Comparison of ENCODE assay signal across 8 mouse cellular contexts in the genomic region with DNA sequence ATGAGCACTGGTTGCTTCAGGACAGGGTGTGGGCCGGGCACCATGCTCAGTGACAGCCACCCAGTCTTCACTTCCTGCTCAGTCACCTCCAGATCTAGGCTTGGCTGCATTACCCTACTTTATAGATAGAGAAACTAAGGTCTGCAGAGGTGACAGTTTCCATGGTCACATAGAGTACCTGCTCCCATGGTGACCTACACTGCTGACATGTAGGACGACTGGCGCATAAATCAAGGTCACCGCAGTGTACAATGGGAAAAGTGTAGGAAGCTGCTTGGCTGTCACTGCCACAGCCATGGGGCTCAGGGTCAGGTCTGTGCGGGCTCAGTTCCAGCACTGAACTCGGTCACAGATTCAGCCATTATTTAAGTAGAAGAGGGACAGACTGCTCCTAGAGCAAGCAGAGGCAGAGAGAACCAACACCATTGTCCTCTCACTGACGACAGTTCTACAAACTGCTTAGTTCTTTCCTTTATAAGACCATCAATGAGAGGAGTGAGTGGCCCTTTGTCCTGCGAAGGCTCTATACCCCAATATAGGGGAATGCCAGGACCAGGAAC.
A peak's percentile ranks its signal among the peaks of the same experiment; 100 is the strongest.
DNase-seq lines count a peak whose midpoint lies in the region; ATAC-seq lines count a peak whose summit lies in the region.

No protein-coding gene starts in this region.

- WGBS in lung, embryonic 16.5 days = 38% methylated on average over 8 of the region's 8 CpGs
- 25% methylated on average over 8 of the region's 8 CpGs for WGBS in forebrain, embryonic 14.5 days

- no peaks in the 10 kb centered on the region for H3K9me3 ChIP-seq in lung, embryonic 16.5 days (ENCODE audit: control insufficient read depth, low read length)
- H3K9me3 ChIP-seq in forebrain, embryonic 14.5 days (replicated peaks; ENCODE audit: control insufficient read depth, low read length) = no peaks in the 10 kb centered on the region

- ATAC-seq in lung, embryonic 16.5 days (ENCODE audit: low read depth) = peak; percentile 52
- ATAC-seq in forebrain, embryonic 14.5 days = peak; percentile 62
- peak; percentile 96 for ATAC-seq in inflammation-experienced regulatory T-cells, adult 6 months
- ATAC-seq in megakaryocyte-erythroid progenitor cell, adult 5-6 weeks (replicated peaks; ENCODE audit: low FRiP score, low TSS enrichment, poor library complexity, severe bottlenecking) = peak; percentile 67

- H3K4me1 ChIP-seq in lung, embryonic 16.5 days (replicated peaks; ENCODE audit: control insufficient read depth, insufficient read depth, low read length) = peaks cover 24% of the 10 kb centered on the region
- H3K4me1 ChIP-seq in forebrain, embryonic 14.5 days (ENCODE audit: control insufficient read depth, insufficient read depth, low read length) = peaks cover 20% of the 10 kb centered on the region

- 0 out of 2 replicates have a peak overlapping the region, but pooled peaks have one; percentile 6 for H3K4me2 ChIP-seq in lung, embryonic 16.5 days (ENCODE audit: low read depth, low read length)
- H3K4me2 ChIP-seq in forebrain, embryonic 14.5 days (ENCODE audit: low read length) = peak overlapping the region; percentile 24; the same call in 1 of the 2 replicates

- no peak overlapping the region for H3K9ac ChIP-seq in lung, embryonic 16.5 days (ENCODE audit: low read length)
- H3K9ac ChIP-seq in forebrain, embryonic 14.5 days (ENCODE audit: low read length) = no peak overlapping the region

- no peaks in the 10 kb centered on the region for H3K27me3 ChIP-seq in lung, embryonic 16.5 days (ENCODE audit: control insufficient read depth, insufficient read depth, low read depth, low read length)
- H3K27me3 ChIP-seq in forebrain, embryonic 14.5 days (replicated peaks; ENCODE audit: control insufficient read depth, insufficient read depth, low read length) = no peaks in the 10 kb centered on the region

- no peak overlapping the region for H3K4me3 ChIP-seq in lung, embryonic 16.5 days (ENCODE audit: low read length)
- H3K4me3 ChIP-seq in forebrain, embryonic 14.5 days (ENCODE audit: low read depth, low read length) = no peak overlapping the region

- H3K27ac ChIP-seq in lung, embryonic 16.5 days (ENCODE audit: low read length) = peak overlapping the region; percentile 56; the same call in 1 of the 2 replicates
- peak overlapping the region; percentile 80 for H3K27ac ChIP-seq in forebrain, embryonic 14.5 days (ENCODE audit: low read depth, low read length)

- no peaks in the 10 kb centered on the region for H3K36me3 ChIP-seq in lung, embryonic 16.5 days (ENCODE audit: control insufficient read depth, insufficient read depth, low read length)
- no peaks in the 10 kb centered on the region for H3K36me3 ChIP-seq in forebrain, embryonic 14.5 days (ENCODE audit: control insufficient read depth, insufficient read depth, low read length)

- DNase-seq in lung, postnatal 10 days = no peak
- peak; percentile 30 for DNase-seq in adrenal gland, postnatal 25 days
- peak; percentile 69 for DNase-seq in forebrain, embryonic 14.5 days (ENCODE audit: low spot score)
- no peak for DNase-seq in gastrocnemius, postnatal 25 days
- no peak for DNase-seq in layer of hippocampus, postnatal 25 days (ENCODE audit: extremely low spot score in 1 of 2, low spot score in 1 of 2)

Comparison
In these comparisons a context has a peak if more than half of its experiments do, and no peak if none do; other contexts are left out.
1. DNase-seq: peak in adrenal gland, postnatal 25 days (single experiment) and forebrain, embryonic 14.5 days (single experiment); none in lung, postnatal 10 days (single experiment), gastrocnemius, postnatal 25 days (single experiment) and layer of hippocampus, postnatal 25 days (0 of 2).
2. Peak in every context shown above with its lines, with median percentiles within 50 percentile points of each other: ATAC-seq.